Mouse (Mus musculus): Measurements from ENCODE around the gene 1110017D15Rik.

DNA sequence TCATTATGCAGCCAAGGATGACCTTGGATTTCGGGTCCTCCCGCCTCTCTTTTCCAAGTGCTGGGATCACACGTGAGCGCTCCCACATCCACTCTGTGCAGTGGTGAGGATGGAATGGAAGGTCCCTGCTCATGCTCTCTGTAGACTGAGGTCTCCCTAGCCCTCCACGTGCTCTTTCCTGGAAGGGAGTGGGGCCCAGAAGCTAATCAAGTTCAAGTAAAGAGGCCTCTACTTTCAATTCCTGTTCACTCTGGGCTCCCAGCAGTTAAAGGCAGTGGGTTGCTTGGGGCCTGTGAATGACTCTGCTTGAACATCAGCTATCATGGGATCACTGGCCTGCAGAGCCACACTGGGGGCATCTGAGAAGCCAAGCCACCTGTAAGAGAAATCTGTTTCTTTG, 46.2 kb upstream of the 1110017D15Rik start:
- no peak for TF ChIP-seq CTCF (IDR thresholded peaks at IDR 0.05; ENCODE audit: low read depth)
- TF ChIP-seq EP300 (IDR thresholded peaks at IDR 0.05; ENCODE audit: low read depth) = no peak

Data from liver, embryonic 14.5 days (tissue).